Mouse (Mus musculus): ENCODE measurements at regions not wholly inside any gene's neighbourhood (a gene's known extent, or its start where the extent isn't known, plus 50 kb on each side); places are given as distances from the start of the nearest gene placed in this dataset.

GRCm38 (mm10) chr3:82758967-82759366 lies 117.3 kb downstream of the Rbm46 start:
- Histone ChIP-seq H3K36me3 (ENCODE audit: control insufficient read depth, insufficient read depth, low read length, poor library complexity, severe bottlenecking) (no peaks in the 10 kb centered on the region), H3K4me3 (ENCODE audit: insufficient read depth in 1 of 2, low read depth in 1 of 2, low read length in 2 of 2, poor library complexity in 1 of 2, severe bottlenecking in 1 of 2) (no peak overlapping the region), H3K9me3 (ENCODE audit: control insufficient read depth, insufficient read depth, low read depth, low read length) (no peaks in the 10 kb centered on the region), H3K27ac (ENCODE audit: insufficient read depth, low read depth, low read length, poor library complexity, severe bottlenecking) (no peak overlapping the region), H3K4me1 (ENCODE audit: control insufficient read depth in 2 of 2, insufficient read depth in 2 of 2, low read length in 2 of 2, poor library complexity in 1 of 2) (no peaks in the 10 kb centered on the region), H3K9ac (ENCODE audit: insufficient read depth, low read depth, low read length, poor library complexity, severe bottlenecking) (no peak overlapping the region)
- in situ Hi-C loops (cut with MboI; ENCODE audit: low sequenced_read_pairs in 2 of 2, unreplicated experiment in 2 of 2), result no loop called here
- no peak for DNase-seq (ENCODE audit: low read depth, low spot score)
- TF ChIP-seq ZNF384 (IDR thresholded peaks at IDR 0.05; ENCODE audit: low read depth, low read length), result no peak
- TF ChIP-seq ZC3H11A (IDR thresholded peaks at IDR 0.05; ENCODE audit: borderline replicate concordance, low read depth, low read length), result no peak
- 0 out of 2 replicates have a peak, but pooled peaks have one; percentile 74 for TF ChIP-seq MAFK (IDR thresholded peaks at IDR 0.05; ENCODE audit: insufficient read depth, low read depth, low read length)

GRCm38 (mm10) chr3:82725546-82725945 lies 150.7 kb downstream of the Rbm46 start:
- in situ Hi-C loops (cut with MboI; ENCODE audit: low sequenced_read_pairs in 2 of 2, unreplicated experiment in 2 of 2), result no loop called here

GRCm38 (mm10) chr3:82707628-82708027 lies 159.7 kb upstream of the Npy2r start:
- DNase-seq (ENCODE audit: low read depth, low spot score), result no peak

More at GRCm38 (mm10) chr3:82725546-82725945, 150.7 kb downstream of the Rbm46 start:
- Histone ChIP-seq H3K36me3 (ENCODE audit: control insufficient read depth, insufficient read depth, low read length, poor library complexity, severe bottlenecking) (no peaks in the 10 kb centered on the region), H3K9ac (ENCODE audit: insufficient read depth, low read depth, low read length, poor library complexity, severe bottlenecking) (no peak overlapping the region), H3K4me3 (ENCODE audit: insufficient read depth in 1 of 2, low read depth in 1 of 2, low read length in 2 of 2, poor library complexity in 1 of 2, severe bottlenecking in 1 of 2) (no peak overlapping the region), H3K4me1 (ENCODE audit: control insufficient read depth in 2 of 2, insufficient read depth in 2 of 2, low read length in 2 of 2, poor library complexity in 1 of 2) (no peaks in the 10 kb centered on the region), H3K9me3 (ENCODE audit: control insufficient read depth, insufficient read depth, low read depth, low read length) (no peaks in the 10 kb centered on the region), H3K27ac (ENCODE audit: insufficient read depth, low read depth, low read length, poor library complexity, severe bottlenecking) (no peak overlapping the region)
- DNase-seq (ENCODE audit: low read depth, low spot score), result peak; percentile 64
- TF ChIP-seq CHD2 (IDR thresholded peaks at IDR 0.05; ENCODE audit: low read depth, low read length) (no peak), ZC3H11A (IDR thresholded peaks at IDR 0.05; ENCODE audit: borderline replicate concordance, low read depth, low read length) (peak; percentile 40; the same call in 1 of the 2 replicates)

GRCm38 (mm10) chr3:82692131-82692530 lies 144.2 kb upstream of the Npy2r start:
- DNase-seq (ENCODE audit: low read depth, low spot score), result peak; percentile 12
- Histone ChIP-seq H3K27ac (ENCODE audit: insufficient read depth, low read depth, low read length, poor library complexity, severe bottlenecking) (no peak overlapping the region), H3K4me1 (ENCODE audit: control insufficient read depth in 2 of 2, insufficient read depth in 2 of 2, low read length in 2 of 2, poor library complexity in 1 of 2) (no peaks in the 10 kb centered on the region), H3K9ac (ENCODE audit: insufficient read depth, low read depth, low read length, poor library complexity, severe bottlenecking) (no peak overlapping the region), H3K4me3 (ENCODE audit: insufficient read depth in 1 of 2, low read depth in 1 of 2, low read length in 2 of 2, poor library complexity in 1 of 2, severe bottlenecking in 1 of 2) (no peak overlapping the region), H3K9me3 (ENCODE audit: control insufficient read depth, insufficient read depth, low read depth, low read length) (no peaks in the 10 kb centered on the region), H3K36me3 (ENCODE audit: control insufficient read depth, insufficient read depth, low read length, poor library complexity, severe bottlenecking) (no peaks in the 10 kb centered on the region)
- TF ChIP-seq ZNF384 (IDR thresholded peaks at IDR 0.05; ENCODE audit: low read depth, low read length), result no peak
- TF ChIP-seq CHD2 (IDR thresholded peaks at IDR 0.05; ENCODE audit: low read depth, low read length), result no peak
- no peak for TF ChIP-seq MAFK (IDR thresholded peaks at IDR 0.05; ENCODE audit: insufficient read depth, low read depth, low read length)
- no peak for TF ChIP-seq HCFC1 (IDR thresholded peaks at IDR 0.05; ENCODE audit: borderline replicate concordance, insufficient read depth, low read length)
- TF ChIP-seq ZC3H11A (IDR thresholded peaks at IDR 0.05; ENCODE audit: borderline replicate concordance, low read depth, low read length), result no peak
- in situ Hi-C loops (cut with MboI; ENCODE audit: low sequenced_read_pairs in 2 of 2, unreplicated experiment in 2 of 2), result no loop called here

More at GRCm38 (mm10) chr3:82707628-82708027, 159.7 kb upstream of the Npy2r start:
- in situ Hi-C loops (cut with MboI; ENCODE audit: low sequenced_read_pairs in 2 of 2, unreplicated experiment in 2 of 2), result no loop called here
- no peaks in the 10 kb centered on the region for H3K36me3 ChIP-seq (ENCODE audit: control insufficient read depth, insufficient read depth, low read length, poor library complexity, severe bottlenecking)
- no peaks in the 10 kb centered on the region for H3K9me3 ChIP-seq (ENCODE audit: control insufficient read depth, insufficient read depth, low read depth, low read length)
- no peak overlapping the region for H3K9ac ChIP-seq (ENCODE audit: insufficient read depth, low read depth, low read length, poor library complexity, severe bottlenecking)
- no peak overlapping the region for H3K27ac ChIP-seq (ENCODE audit: insufficient read depth, low read depth, low read length, poor library complexity, severe bottlenecking)
- peaks cover 0 to 3% of the 10 kb centered on the region in 2 experiments; a peak in 1 of 4 replicates for H3K4me1 ChIP-seq (ENCODE audit: control insufficient read depth in 2 of 2, insufficient read depth in 2 of 2, low read length in 2 of 2, poor library complexity in 1 of 2)
- no peak overlapping the region for H3K4me3 ChIP-seq (ENCODE audit: insufficient read depth in 1 of 2, low read depth in 1 of 2, low read length in 2 of 2, poor library complexity in 1 of 2, severe bottlenecking in 1 of 2)
- TF ChIP-seq ZNF384 (IDR thresholded peaks at IDR 0.05; ENCODE audit: low read depth, low read length) (no peak), ZC3H11A (IDR thresholded peaks at IDR 0.05; ENCODE audit: borderline replicate concordance, low read depth, low read length) (no peak), CHD2 (IDR thresholded peaks at IDR 0.05; ENCODE audit: low read depth, low read length) (no peak), MAFK (IDR thresholded peaks at IDR 0.05; ENCODE audit: insufficient read depth, low read depth, low read length) (no peak), HCFC1 (IDR thresholded peaks at IDR 0.05; ENCODE audit: borderline replicate concordance, insufficient read depth, low read length) (no peak)

GRCm38 (mm10) chr3:82656159-82656874 lies 108.4 kb upstream of the Npy2r start:
- in situ Hi-C loops (cut with MboI; ENCODE audit: low sequenced_read_pairs in 2 of 2, unreplicated experiment in 2 of 2), result no loop called here
- H3K36me3 ChIP-seq (ENCODE audit: control insufficient read depth, insufficient read depth, low read length, poor library complexity, severe bottlenecking), result no peaks in the 10 kb centered on the region
- TF ChIP-seq ZC3H11A (IDR thresholded peaks at IDR 0.05; ENCODE audit: borderline replicate concordance, low read depth, low read length) (no peak), ZNF384 (IDR thresholded peaks at IDR 0.05; ENCODE audit: low read depth, low read length) (no peak), CHD2 (IDR thresholded peaks at IDR 0.05; ENCODE audit: low read depth, low read length) (no peak), HCFC1 (IDR thresholded peaks at IDR 0.05; ENCODE audit: borderline replicate concordance, insufficient read depth, low read length) (no peak), MAFK (IDR thresholded peaks at IDR 0.05; ENCODE audit: insufficient read depth, low read depth, low read length) (no peak)

More at GRCm38 (mm10) chr3:82656159-82656874, 108.4 kb upstream of the Npy2r start:
- no peak for DNase-seq (ENCODE audit: low read depth, low spot score)
- no peak overlapping the region for H3K27ac ChIP-seq (ENCODE audit: insufficient read depth, low read depth, low read length, poor library complexity, severe bottlenecking)
- no peak overlapping the region for H3K4me3 ChIP-seq (ENCODE audit: insufficient read depth in 1 of 2, low read depth in 1 of 2, low read length in 2 of 2, poor library complexity in 1 of 2, severe bottlenecking in 1 of 2)
- no peak overlapping the region for H3K9ac ChIP-seq (ENCODE audit: insufficient read depth, low read depth, low read length, poor library complexity, severe bottlenecking)
- no peaks in the 10 kb centered on the region for H3K9me3 ChIP-seq (ENCODE audit: control insufficient read depth, insufficient read depth, low read depth, low read length)
- no peaks in the 10 kb centered on the region for H3K4me1 ChIP-seq (ENCODE audit: control insufficient read depth in 2 of 2, insufficient read depth in 2 of 2, low read length in 2 of 2, poor library complexity in 1 of 2)

Data from ES-E14 (cell line).